Mouse (Mus musculus) kidney, postnatal 25 days (tissue): ENCODE data around the gene Sh3bp1.

ENCODE experiments used
- DNase-seq, 2 experiments: peaks; one replicate each; pipeline ENCODE4 v3.0.0; 2021; ENCODE audit warnings: mixed read lengths in 2 of 2

The Sh3bp1 gene

DNA sequence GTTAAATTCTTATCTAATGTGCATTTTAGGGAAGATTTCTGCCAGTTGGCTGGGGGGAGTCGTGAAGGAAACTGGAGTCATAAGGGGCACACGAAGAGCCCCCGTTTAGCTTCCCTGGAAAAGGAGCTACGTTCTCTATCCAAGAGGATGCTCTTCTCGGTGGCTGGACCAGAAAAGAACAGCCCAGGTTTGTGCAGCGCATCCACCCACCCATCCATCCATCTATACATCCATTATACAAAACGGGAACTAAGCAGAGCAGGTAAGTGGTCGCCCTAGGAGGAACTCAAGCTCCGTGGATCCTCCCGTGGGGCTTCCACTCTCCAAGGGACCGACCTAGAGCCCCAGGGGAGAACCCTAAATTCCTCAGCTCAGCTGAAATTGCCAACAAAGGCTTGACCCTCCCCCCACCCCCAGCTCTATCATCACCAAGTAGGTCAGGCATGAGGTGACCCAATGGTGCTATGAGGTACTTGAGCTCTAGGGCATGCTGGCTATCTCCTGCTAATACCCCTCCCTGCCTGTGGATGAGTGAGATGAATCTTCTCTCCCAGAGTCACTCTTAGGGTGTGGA lies 48.7 kb downstream of the Sh3bp1 start:
- no peak for DNase-seq

DNA sequence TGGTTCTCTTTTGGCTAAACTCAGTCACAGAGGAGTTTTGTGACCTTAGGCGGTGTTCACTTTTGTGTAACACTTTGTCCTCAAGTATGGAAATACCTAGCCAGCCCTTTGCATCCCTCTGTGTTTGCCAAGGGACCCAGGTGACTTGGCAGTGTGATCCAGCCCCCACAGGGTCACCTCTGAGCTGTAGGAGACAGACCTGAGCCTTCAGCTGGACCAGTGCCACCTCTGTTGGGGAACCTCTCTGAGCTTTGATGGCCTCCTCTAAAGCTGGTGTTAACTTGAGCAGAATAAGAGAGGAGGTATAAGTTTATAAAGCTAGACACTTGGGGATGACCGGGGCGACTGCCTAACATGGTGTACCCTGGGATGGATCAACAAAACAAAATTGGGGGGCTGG lies 49.3 kb downstream of the Sh3bp1 start:
- DNase-seq, result no peak

DNA sequence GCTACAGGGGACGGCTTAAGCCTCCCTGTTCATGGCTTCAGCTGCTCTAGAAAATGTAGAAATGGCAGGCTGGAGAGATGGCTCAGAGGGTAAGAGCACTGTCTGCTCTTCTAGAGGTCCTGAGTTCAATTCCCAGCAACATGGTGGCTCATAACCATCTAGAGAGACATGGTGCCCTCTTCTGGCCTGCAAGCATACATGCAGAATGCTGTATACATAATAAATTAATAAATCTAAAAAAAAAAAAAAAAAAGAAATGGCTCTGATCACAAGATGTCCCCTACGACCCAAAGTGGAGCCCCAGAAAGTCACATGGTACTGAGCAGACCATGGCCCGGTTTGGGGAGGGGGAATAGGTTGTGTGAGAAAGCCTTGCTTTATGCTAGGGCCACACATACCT lies 56.1 kb downstream of the Sh3bp1 start:
- DNase-seq, result no peak

GRCm38 (mm10) chr15:78956351-78956750 lies 56.8 kb downstream of the Sh3bp1 start:
- peak in 1 of 2 experiments; percentile 36 for DNase-seq

- no peak for DNase-seq
Observed at GRCm38 (mm10) chr15:78957021-78957420, 57.5 kb downstream of the Sh3bp1 start.

DNA sequence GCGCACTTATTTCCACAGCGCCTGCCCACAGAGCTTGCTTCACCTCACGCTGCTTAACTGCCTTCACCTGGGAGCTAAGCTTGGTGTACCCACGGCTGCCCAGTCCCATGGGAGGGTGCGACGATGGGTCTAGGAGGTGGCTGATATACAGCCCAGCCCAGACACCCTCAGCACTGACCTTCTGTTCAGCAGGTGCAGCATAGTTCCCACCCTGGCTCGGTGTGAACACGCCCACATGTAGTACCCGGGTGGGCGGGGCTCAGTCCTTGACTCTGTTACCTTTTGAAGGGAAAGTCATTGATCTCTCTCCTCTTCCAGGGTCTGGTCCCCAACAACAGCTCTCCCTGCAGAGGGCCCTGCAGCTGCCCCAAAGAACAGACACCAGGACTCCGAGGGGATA lies 60.0 kb downstream of the Sh3bp1 start:
- no peak for DNase-seq

GRCm38 (mm10) chr15:78960088-78960487 lies 60.5 kb downstream of the Sh3bp1 start:
- no peak for DNase-seq
